Mouse (Mus musculus): ENCODE results near the gene Tnnc2.

DNA sequence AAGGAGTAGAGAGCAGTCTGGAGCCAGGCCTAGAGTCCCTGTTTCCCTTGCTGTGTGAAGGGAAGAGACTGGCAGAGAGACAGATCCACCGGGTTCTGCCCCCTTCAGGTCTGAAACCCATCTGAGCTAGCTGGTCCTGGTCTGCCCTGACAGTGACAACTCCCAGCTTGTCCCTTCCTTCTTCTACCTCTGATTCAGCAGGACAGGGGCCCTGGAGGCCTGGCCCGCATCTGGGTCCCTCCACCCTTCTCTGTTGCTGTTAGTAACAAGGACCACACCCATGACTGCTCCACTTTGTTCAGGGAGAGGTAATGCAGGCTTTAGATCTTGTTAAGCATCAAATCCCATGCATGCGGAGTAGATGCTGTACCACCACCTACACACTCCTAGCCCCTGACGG lies 8.6 kb upstream of the Tnnc2 start:
- TF ChIP-seq POLR2A (IDR thresholded peaks at IDR 0.05; ENCODE audit: low read depth, low read length) (no peak), CTCF (conservative IDR thresholded peaks at IDR 0.05; ENCODE audit: insufficient read depth, insufficient read length, low read depth, low read length) (no peak)

All from kidney, adult 2 months (tissue).